Mouse (Mus musculus) spleen, embryonic (tissue): ENCODE data around the gene Zfp512b.

Experiments
- CTCF ChIA-PET: fragments of 350-600 bp; sonication (Branson Sonifier 250); formaldehyde crosslinking; loops from one replicate; lab custom pipeline; 2022; lab: Charles Lee

Gene Zfp512b

DNA sequence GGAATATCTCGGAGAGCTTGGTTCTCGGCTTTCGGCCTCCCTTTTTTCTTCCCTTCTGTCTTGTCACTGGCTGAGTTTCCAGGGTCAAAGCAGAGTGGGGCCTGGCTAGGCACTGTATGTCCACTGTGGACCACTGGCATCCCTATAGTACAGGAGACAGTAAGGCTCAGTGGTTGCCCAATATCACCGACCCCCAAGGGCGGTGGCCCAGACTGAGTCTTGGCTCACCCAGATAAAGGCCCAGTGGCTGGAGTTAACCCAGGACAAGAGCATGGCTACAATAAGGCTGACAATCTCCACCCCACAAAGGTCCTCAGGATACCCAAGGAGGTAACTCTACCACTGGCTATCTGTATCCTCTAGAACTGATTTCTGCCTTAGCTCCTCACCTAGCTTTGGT is 2.1 kb downstream of the Zfp512b start:
- CTCF ChIA-PET, result no interaction called here

DNA sequence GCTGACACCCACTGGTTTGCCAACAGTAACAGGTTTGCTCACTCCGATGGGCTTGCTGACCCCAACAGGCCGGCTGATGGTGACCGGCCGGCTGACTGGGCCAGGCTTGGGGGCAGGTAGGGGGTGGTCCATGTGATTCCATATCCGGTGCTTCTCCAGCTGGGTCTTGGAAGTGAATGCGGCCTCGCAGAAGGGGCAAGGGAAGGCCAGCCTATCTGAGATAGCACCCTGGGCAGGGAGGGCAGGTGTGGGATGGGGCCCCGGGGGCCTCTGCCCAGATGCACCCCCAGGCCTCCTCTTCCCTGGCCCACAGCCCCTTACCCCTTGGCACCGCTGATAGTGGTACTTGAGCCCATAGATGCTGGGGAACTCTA is 2.9 kb downstream of the Zfp512b start:
- CTCF ChIA-PET, result no interaction called here

DNA sequence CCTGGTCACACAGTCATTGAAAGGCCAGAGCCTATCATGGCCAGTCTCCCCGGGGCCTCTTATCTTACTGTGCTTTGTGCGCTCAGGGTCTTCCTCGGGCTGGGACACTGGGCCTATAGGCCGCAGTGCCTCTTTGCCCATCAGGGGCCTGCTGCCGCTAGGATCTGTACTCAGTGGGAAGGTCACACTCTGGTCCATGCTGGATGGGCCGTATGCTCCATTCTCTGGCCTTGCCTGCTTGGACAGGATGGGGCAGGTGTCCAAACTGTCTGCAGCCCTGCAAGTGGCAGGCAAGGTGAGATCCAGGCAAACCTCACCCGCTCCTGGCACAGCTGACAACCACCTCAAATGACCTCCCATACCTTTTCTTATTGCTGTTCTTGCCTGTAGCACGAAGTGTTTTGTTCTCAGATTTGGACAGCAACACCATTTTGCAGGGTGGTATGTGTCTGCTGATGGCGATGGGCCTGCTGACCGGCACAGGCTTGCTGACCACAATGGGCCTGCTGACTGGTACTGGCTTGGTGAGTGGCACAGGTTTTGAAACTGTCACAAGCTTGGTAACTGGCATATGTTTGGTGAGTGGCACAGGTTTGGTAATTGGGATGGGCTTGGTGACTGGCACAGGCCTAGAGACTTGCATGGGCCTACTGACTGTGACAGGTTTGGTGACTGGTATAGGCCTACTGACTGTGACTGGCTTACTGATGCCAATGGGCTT is 3.4 kb downstream of the Zfp512b start:
- CTCF ChIA-PET, result no interaction called here

DNA sequence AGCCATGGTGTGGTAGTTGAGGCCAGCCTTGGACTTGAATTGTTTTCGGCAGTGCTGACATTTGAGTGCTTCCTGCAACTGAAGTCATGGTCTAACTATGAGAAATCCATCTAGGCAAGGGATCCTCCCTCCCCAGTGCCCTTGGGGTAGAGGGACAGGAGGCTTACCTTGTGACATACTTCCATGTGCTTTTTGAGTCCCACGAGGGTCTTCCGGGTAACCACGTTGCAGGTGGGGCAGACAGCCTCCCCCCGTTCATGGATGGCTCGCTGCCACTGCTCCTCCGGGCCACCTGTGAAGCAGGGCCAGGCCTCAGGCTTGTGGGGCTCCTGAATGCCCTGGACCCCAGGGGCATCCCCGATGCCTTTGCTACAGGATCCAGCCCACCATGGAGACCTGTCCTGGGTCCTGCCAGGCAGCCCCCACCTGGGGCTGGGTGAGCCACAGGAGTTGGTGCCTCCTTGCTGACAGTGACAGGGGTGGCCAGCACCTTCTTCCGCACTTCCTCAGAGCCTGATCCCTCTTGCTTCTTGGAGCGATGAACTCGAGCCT is 4.3 kb downstream of the Zfp512b start:
- CTCF ChIA-PET, result no interaction called here

DNA sequence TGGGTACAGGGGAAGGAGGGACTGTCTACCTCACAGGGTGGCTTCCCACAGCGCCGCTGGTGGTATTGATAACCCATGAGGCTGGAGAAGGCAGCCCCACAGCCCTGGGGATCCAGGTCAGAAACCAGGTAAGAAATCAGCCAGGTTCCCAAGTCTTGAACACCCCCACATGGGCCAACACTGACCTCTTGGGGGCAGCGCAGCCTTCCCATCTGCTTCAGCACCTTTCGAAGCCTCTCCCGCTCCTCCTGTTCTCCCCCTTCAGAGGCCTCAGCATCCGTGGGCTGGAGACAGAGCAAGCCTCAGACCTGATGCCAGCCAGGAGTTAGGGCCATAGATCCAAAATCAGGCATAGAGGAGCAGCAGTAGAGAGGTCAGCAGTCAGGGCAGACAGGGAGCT is 4.8 kb downstream of the Zfp512b start:
- CTCF ChIA-PET, result no interaction called here

DNA sequence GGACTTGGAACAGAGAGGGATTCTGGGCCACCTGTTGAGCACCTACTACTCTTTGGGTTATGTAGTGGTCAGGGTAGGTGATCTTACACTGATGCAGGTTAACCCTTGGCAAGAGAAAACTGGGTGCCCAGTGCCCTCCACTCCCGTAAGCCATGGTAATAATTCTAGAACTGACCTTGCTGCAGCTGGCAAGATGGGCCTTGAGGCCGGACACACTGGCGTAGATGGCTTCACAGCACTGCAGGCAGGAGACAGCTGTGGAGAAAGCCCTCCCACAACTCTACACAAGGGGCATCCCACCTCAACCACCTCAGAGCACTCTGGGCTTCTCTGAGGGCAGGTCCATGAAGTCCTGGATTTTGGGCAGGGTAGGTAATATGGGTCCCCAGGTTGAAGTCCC is 6.5 kb downstream of the Zfp512b start:
- CTCF ChIA-PET, result interaction anchor here (0.5 kb wide), 1 partner anchor 1503 kb away, joined by 26 read pairs; no protein-coding TSS in a partner anchor

DNA sequence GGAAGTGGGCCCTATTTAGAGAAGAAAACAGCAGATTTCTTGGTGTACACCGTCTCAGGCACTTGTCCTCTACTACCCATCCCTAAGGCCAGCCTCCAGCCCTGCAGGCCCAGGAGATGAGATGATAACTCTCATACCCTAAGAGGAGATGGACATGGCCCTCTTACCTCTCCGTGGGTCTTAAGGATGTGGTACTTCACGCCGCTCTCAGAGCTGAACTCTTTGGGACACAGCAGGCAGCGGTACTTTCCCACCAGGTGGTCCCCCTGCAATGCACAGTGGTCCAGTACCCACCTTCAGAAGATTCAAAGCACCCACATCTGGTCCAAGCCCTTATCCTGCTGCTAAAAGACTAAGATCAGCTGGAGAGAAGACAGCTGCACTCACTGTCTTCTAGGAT is 7.1 kb downstream of the Zfp512b start:
- CTCF ChIA-PET, result interaction anchor here (0.5 kb wide), 1 partner anchor 1502 kb away, joined by 26 read pairs; no protein-coding TSS in a partner anchor

DNA sequence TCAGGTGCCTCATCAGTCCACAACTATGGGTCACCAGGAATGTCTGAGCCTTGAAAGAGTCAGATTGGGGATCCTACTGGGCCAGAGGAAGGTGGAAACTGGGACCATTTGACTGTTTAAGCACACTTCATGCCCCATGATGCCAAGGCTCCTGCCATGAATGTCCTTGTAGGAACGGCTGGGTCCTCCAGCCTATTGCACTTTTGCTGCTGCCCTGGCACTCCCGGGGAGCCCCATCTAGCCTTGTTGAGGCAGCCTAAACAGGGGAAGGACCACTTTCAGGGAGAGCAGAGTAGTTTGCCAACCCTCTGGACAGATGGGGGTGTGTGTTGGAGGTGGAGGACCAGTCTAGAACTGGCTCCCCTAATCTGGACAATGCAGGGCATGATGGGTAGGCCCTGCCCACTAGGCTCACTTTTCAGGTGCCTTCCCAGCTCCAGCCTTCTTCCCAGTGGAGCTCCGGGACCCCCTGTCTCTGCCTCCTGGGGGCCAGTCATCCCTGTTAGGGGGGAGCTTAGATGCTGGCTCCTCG is 8.1 kb downstream of the Zfp512b start, which contains the start of gene Uckl1:
Gene Uckl1 (minus strand): TSS at position 482 of the 532 bp plus-strand sequence.
- CTCF ChIA-PET, result no interaction called here

DNA sequence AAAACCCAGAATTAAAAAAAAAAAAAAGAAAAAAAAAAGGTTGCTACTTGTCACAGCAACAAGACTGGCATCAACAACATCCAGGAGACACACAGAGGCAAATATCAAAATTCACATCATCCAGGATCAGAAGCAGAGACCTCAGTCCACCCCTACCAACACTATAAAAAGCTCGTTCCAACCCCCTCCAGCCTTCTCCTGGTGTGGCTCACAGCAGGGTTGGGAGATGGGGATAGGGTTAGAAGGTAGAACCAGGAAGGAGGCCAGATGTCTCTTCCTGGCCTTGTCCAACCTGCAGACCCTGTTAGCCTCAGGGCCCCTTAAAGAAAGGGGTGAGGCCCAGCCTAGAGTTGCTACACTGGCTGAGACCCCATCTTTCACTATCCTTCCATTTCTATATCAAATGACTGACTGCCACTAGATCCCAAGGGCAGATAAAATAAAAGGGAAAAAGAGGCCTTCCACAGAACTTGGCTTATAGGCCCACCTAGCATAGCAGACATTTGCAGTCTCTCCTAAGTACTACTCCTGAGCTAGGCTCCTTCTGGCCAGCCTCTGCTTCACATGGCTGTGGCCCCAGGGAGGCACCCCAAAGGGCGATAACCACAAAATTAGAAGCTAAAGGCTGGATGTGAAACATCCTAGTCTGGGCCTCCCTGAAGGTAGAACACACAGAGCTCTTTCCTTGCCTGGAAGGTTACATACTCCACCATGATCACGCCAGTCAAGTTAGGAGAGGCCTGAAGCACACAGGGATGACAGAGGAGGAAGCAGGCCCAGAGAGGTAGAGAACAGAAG is 8.9 kb downstream of the Zfp512b start:
- CTCF ChIA-PET, result interaction anchor here (0.6 kb wide), 1 partner anchor 10 kb away, joined by 12 read pairs; no protein-coding TSS in a partner anchor

DNA sequence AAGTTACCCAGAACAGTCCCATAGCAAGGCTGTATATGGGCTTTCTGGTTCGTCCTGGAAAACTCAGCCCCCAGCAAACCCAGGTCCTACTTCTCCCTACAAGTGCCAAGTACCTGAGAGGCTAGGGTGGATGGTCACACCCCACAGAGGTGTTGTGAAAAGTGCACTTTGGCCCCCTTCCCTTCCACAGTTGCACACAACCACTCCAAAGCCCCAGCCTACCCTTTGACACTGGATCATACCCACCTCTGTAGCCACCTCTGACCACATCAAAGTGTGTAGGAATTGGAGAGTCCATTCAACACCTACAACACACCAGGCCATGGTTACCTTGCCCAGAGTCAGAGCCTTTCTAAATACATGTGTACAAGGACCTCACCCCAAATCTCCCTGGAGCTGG is 9.7 kb downstream of the Zfp512b start:
- CTCF ChIA-PET, result no interaction called here

DNA sequence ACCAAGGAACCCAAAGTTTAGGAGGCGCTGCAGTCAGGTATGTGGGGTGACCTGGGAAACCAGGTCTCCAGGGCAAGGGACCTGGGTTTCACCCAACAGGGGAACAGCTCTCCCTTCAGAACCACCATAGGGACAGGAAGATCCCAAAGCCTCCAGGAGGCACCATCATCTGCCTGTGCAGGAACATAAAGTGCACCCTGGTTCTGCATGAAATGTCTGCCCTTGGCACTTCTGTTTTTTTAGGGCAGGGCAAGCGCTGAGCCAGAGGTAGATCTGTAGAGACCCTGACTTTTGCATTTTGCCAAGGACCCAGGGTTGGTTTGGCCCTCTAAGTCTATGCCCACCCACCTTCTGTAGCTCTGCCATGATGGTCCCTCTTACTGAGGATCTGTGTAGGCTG is 10.2 kb downstream of the Zfp512b start:
- CTCF ChIA-PET, result interaction anchor here (0.8 kb wide), 1 partner anchor 9 kb away, joined by 3 read pairs; the partner anchor contains the start of gene Prpf6

DNA sequence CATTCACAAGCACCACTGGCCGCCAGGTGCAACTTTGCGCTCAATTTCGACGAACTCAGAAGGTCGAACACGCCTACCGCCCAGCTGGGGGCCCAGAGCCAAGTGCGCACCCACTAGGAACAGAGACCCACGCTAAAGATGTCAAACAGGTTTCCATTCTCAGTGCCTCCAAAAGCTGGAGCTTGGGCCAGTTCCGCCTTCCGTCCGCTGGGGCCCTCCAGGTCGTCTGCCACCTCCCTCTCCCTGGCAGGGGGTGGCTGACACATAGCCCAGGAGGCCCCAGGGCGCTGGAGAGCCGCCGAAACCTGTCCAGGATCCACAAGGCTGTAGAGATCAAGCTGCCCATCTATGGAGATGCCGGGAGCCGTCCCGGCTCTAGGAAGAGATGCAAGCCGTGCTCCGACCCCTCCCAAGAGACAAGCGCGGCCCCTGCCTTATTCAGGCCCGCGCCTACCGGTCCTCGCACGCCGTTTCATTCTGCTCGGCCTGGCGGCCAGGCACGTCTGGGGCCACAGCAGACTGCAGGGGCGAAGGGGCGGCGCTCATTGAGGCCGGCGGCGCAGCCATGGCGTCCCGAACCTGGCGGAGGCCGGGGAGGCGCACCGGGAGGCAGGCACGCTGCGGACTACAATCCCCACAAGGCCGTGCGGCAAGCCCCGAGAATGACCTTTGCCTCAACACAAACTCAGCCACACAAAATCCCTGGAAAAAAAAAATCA is 11.0 kb downstream of the Zfp512b start:
- CTCF ChIA-PET, result interaction anchor here (0.8 kb wide), 1 partner anchor 10 kb away, joined by 3 read pairs; the partner anchor contains the start of gene Prpf6

DNA sequence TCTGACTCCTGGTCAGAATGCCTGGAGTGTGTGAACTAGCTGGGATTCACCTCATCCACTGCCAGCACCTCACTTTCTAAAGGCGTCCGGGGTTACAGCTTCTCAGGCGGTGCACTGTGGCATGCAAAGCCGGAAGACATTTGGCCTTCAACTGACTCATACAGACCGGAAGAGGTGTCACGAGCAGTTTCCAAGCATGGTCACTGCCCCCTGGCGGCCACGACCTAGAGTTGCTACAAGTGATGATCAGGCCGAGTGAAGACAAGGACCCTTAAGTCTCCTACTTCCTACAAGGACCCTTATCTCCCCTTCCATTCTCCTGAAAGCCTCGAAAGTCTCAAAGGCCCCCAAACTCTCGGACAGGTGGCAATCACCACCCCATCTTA is 11.6 kb downstream of the Zfp512b start:
- CTCF ChIA-PET, result interaction anchor here (0.8 kb wide), 1 partner anchor 19 kb away, joined by 5 read pairs; no protein-coding TSS in a partner anchor

DNA sequence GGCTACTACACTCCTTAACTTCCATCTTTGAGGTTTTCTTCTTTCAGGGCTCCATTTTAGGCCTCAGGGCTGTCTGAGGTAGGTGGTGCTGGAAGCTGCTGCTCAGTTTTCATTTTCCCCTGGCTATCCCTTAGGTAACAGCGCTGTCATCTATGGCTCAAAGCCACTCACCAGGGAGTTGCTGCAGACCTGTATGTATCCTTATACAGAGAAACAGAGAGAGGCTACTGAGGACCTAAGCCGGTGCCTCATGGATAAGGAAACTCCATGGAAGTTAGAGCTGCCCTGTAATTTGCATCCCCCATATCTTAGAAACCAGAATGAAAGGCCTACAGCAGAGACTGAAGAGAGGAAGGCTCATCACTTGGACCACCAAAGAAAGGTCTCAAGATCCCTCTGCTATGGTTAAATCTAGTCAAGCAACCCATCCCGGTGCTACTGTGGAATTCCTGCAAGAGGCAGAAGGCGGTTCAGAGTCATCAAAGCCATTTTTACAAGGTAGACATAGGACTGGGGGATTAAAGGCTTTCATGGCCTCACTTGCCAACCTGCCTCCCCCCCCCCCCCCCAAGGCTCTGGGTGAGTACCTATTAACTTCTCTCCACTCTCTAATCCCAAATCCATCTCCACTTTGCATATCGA is 12.4 kb downstream of the Zfp512b start:
- CTCF ChIA-PET, result interaction anchor here (0.6 to 0.8 kb wide), 2 partner anchors 19 to 46 kb away, joined by 4 to 5 read pairs; no protein-coding TSS in a partner anchor

DNA sequence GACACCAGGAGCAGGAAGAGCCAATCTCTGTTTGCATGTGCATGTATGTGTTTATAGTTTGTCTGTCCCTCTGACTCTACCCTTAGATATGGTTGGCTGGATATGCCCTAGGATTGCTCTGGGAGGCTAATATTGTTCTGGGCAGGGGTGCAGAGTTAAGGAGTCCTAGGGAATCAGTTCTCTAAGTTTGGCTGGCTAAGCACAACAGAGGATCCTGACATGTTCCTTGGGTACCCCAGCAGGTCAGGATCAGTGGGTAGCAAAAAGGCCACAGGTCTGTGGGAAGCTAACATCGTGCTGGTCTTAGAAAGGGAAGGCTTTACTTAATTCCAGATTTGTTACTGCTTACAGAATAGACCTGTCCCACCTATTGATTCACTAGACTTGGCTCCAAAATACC is 12.9 kb downstream of the Zfp512b start:
- CTCF ChIA-PET, result interaction anchor here (0.6 kb wide), 1 partner anchor 46 kb away, joined by 4 read pairs; no protein-coding TSS in a partner anchor

DNA sequence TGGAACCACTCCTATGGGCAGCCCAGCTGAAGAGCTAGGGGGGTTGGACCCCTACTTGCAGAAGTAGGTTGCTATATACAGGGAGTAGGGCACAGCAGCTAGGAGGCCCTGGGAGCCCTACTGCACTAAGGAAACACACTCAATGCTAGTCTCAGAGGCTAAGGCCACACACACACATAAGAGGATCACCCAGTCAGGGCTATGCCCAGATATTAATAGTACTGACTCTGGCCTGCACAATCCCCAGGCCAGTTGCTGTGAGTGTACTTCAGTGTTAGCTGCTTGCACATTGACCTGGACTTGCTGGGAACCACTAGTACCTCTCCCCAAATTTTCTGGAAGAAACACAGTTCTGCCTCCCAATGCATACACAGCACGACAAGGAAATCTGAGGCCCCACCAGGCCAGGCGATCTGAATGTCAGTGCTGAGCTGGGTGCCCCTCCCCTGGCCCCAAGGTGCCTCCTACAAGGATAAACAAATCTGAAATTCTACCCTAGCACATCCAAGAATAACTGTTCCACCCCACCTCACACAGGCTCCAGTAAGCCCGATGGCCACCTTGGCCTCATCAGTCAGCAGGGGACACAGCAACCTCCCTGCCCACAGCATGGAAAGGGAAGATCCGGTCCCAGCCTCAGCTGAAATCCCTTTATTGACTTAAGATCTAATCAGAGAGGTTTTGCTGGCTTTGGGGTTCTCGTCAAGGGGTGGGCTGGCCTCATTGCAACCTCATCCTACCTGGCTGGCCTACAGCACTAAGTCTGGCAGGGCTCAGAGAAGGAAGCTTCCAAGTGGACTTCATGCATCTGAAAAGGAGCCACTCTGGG is 13.6 kb downstream of the Zfp512b start:
- CTCF ChIA-PET, result no interaction called here

DNA sequence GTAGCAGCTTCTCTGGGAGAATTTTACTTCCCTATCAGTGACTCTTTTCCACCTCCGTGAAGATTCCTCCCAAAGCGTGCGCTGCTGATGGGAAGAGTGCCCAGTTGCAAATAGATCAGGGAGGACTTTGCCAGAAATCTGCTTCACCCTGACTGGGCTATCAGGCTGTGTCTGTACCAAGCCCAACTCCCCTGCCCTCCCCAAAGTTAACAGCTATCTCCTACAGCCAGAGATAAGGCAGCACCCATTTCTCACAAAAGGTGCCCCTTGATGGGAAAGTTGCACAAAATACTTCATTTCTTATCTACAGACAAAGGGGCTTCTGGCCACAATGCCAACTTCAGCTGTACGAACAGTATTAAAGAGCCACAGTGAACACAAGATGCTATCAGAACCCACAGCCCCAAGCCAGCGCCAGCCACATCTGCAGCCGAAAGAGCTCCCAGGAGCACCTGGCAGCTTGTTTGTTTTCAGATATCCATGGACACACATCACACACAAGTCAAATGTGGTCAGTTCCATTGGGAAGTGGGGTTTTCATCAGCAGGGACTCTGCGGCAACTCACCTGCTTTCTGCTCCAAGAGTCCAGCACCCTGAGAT is 14.5 kb downstream of the Zfp512b start:
- CTCF ChIA-PET, result interaction anchor here (0.6 kb wide), 1 partner anchor 40 kb away, joined by 3 read pairs; no protein-coding TSS in a partner anchor

DNA sequence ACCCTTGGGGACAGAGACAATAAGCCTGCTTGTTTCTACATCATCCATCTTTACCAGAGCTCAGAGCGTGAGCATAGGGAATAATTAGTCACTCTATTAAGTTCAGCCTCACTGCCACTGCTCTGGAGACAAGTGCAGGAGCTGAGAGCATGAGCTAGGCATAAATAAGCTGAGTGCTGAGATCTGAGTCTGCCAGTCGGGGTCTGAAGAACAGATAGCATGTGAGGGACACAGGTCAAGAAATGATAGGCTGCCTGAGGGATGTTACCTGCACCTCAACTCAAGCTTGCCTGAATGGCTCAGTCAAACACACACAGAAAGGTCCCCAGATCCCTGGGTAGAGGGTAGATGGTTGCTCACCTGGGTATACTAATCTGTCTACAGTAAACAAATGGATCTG is 15.5 kb downstream of the Zfp512b start:
- CTCF ChIA-PET, result interaction anchor here (0.6 kb wide), 1 partner anchor 40 kb away, joined by 5 read pairs; no protein-coding TSS in a partner anchor

DNA sequence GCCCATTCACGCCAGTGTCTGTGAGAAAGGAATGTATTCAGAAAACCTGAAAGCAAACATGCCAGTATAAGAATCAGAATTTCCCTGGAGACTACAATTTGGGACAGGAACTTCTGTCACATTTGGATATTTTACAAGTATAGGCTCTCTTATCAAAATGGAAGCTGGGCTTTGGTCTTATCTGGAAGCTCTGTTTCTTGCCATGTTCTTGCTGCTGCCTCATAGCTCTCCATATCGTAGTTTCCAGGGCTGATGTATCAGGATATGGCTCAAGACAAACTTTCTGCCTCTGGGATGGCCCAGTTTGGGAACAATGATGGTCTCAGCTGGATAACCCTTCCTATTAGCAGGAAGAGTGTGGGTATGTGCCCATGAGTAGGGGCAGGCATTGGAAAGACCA is 16.0 kb downstream of the Zfp512b start:
- CTCF ChIA-PET, result no interaction called here
